Mouse (Mus musculus) limb, embryonic 14.5 days (tissue): ENCODE measurements around the gene 2010111I01Rik. TPM values are rescaled to one million over a fixed set of nuclear protein-coding genes. Genes with fewer than 3 reads are reported as not detected.

Source experiments
- ATAC-seq: fragments of 200-750 bp; cut with Nextera tagmentation; 2 replicates; pipeline ENCODE4 v1.8.0; 2017; ENCODE audit warnings: low read depth, moderate number of reproducible peaks, moderate TSS enrichment; ENCODE audit not compliant: low FRiP score
- DNase-seq: peaks from one replicate; pipeline ENCODE4 v3.0.0-alpha.2; 2015; ENCODE audit warnings: low spot score
- H3K27ac ChIP-seq: fragments of 300-500 bp; sonication (generic); replicated peaks from 2 replicates; pipeline ENCODE4 v1.5.1; 2014; ENCODE audit warnings: low read depth, mild to moderate bottlenecking, low read length, moderate library complexity, mixed read lengths
- H3K27me3 ChIP-seq: fragments of 300-500 bp; sonication (generic); 2 replicates; pipeline ENCODE4 v1.6.1; 2014; ENCODE audit warnings: low read length, mixed read lengths; ENCODE audit not compliant: control insufficient read depth, insufficient read depth
- H3K36me3 ChIP-seq: fragments of 300-500 bp; sonication (generic); 2 replicates; pipeline ENCODE4 v1.6.1; 2014; ENCODE audit warnings: mild to moderate bottlenecking, low read length, moderate library complexity, mixed read lengths; ENCODE audit not compliant: control insufficient read depth, insufficient read depth
- H3K4me1 ChIP-seq: fragments of 300-500 bp; sonication (generic); 2 replicates; pipeline ENCODE4 v1.6.1; 2014; ENCODE audit warnings: antibody characterized with exemption, low read length, mixed read lengths; ENCODE audit not compliant: control insufficient read depth, insufficient read depth
- H3K4me2 ChIP-seq: fragments of 300-500 bp; sonication (generic); replicated peaks from 2 replicates; pipeline ENCODE4 v1.6.1; 2014; ENCODE audit warnings: low read depth, mild to moderate bottlenecking, low read length, moderate library complexity; ENCODE audit not compliant: severe bottlenecking
- H3K4me3 ChIP-seq: fragments of 300-500 bp; sonication (generic); replicated peaks from 2 replicates; pipeline ENCODE4 v1.5.1; 2014; ENCODE audit warnings: low read length
- H3K9ac ChIP-seq: fragments of 300-500 bp; sonication (generic); 2 replicates; pipeline ENCODE4 v1.6.1; 2014; ENCODE audit warnings: mild to moderate bottlenecking, low read depth, low read length, moderate library complexity; ENCODE audit not compliant: severe bottlenecking
- H3K9me3 ChIP-seq: fragments of 300-500 bp; sonication (generic); 2 replicates; pipeline ENCODE4 v1.6.1; 2016; ENCODE audit warnings: low read length; ENCODE audit not compliant: control insufficient read depth
- POLR2A ChIP-seq: fragments of 200-500 bp; IDR thresholded peaks from 2 replicates; pipeline ENCODE4 v1.8.0; 2012; ENCODE audit warnings: inconsistent platforms, mild to moderate bottlenecking, moderate library complexity, borderline replicate concordance; ENCODE audit not compliant: insufficient read depth, insufficient read length; ENCODE audit errors: extremely low read depth
- whole genome bisulfite sequencing: fragments of 180-500 bp; shearing (Covaris S2); extraction: QIAGEN DNeasy Blood & Tissue Kit; methylation state at CpG from one replicate; pipeline ENCODE4 v1.1.7; 2014; 5-methylcytosine and 5-hydroxymethylcytosine counted together
- polyA plus RNA-seq, 2 experiments: library from polyadenylated mRNA; depleted of rRNA in 1 of 2; stranded (reverse) in 1 of 2; unstranded in 1 of 2; fragments of >200 nt; fragmentation: Nextera tagmentation in 1 of 2; extraction: Ambion mirVana in 1 of 2; gene quantifications; 2 replicates each; pipeline versions ENCODE4 v1.2.1 to v1.2.3; 2012 to 2014

2010111I01Rik gene
- polyA plus RNA-seq, 2 experiments: 231 to 255 TPM

DNA sequence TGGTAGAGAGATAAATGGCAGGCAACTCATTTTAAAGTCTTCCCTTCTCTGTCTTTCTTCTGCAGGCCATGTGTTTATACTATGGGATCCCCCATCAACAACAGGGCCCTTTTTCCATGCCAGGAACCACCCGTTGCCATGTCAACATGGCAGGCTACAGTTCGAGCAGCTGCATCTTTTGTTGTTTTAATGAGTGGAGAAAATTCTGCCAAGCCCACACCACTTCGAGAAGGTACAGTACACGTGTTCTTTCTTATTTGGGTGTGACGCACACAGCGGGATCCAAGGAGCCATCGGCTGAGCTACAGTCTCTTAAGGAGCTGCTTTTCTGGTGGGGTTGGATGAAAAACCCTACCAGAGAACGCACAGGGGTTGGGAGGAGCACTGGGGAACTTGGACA is 68.3 kb downstream of the 2010111I01Rik start:
- TF ChIP-seq POLR2A: no peak
- Histone ChIP-seq H3K27me3 (no peaks in the 10 kb centered on the region), H3K27ac (peak overlapping the region; percentile 70), H3K36me3 (no peaks in the 10 kb centered on the region), H3K9ac (no peak overlapping the region), H3K4me2 (no peak overlapping the region), H3K4me3 (no peak overlapping the region), H3K9me3 (no peaks in the 10 kb centered on the region), H3K4me1 (peaks cover 15% of the 10 kb centered on the region)
- ATAC-seq (0 out of 2 replicates have a peak, but pooled peaks have one; percentile 19), DNase-seq (peak; percentile 42)
- WGBS: 68% methylated on average over 8 of the region's 8 CpGs

GRCm38 (mm10) chr13:63033364-63033763 is 68.7 kb downstream of the 2010111I01Rik start:
- DNase-seq: peak; percentile 33
- WGBS: 78% methylated on average over 2 of the region's 2 CpGs
- Histone ChIP-seq H3K27ac (peak overlapping the region; percentile 70), H3K9ac (no peak overlapping the region), H3K27me3 (no peaks in the 10 kb centered on the region), H3K4me1 (peaks cover 16% of the 10 kb centered on the region), H3K4me2 (no peak overlapping the region), H3K36me3 (no peaks in the 10 kb centered on the region), H3K4me3 (no peak overlapping the region), H3K9me3 (no peaks in the 10 kb centered on the region)
- no peak for TF ChIP-seq POLR2A
- no peak for ATAC-seq

GRCm38 (mm10) chr13:63034666-63035065 is 70.0 kb downstream of the 2010111I01Rik start:
- 53% methylated on average over 4 of the region's 4 CpGs for WGBS
- Histone ChIP-seq H3K9ac (no peak overlapping the region), H3K9me3 (no peaks in the 10 kb centered on the region), H3K36me3 (no peaks in the 10 kb centered on the region), H3K4me3 (no peak overlapping the region), H3K4me2 (no peak overlapping the region), H3K4me1 (peaks cover 17% of the 10 kb centered on the region), H3K27ac (no peak overlapping the region), H3K27me3 (no peaks in the 10 kb centered on the region)
- no peak for TF ChIP-seq POLR2A
- ATAC-seq (no peak), DNase-seq (no peak)

DNA sequence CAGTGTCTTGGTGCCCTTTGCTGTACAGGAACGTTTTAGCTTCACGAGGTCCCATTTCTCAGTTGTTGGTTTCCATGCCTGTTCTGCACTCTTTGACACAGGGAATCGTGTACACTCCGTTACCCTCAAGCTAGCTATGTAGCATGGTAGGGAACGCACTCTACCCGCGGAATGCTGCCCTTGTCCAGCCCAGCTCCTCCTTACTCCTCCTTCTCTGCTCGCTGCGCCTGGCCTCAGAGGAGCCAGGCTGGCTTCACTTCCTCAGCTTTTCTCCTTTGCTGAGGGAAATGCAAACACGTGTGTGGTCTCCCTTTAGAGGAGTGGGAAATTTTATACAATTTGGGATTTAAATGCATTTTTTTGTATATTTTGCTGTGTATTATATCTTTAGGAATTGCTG is 73.2 kb downstream of the 2010111I01Rik start:
- Histone ChIP-seq H3K4me1 (peaks cover 8% of the 10 kb centered on the region; the same call in 1 of the 2 replicates), H3K27ac (peak overlapping the region; percentile 70), H3K4me3 (no peak overlapping the region), H3K36me3 (no peaks in the 10 kb centered on the region), H3K4me2 (no peak overlapping the region), H3K27me3 (no peaks in the 10 kb centered on the region), H3K9me3 (no peaks in the 10 kb centered on the region), H3K9ac (no peak overlapping the region)
- no peak for TF ChIP-seq POLR2A
- whole genome bisulfite sequencing: 51% methylated on average over 10 of the region's 10 CpGs
- DNase-seq (no peak), ATAC-seq (no peak)

- WGBS: 88% methylated on average over 2 of the region's 2 CpGs
- no peaks in the 10 kb centered on the region for H3K9me3 ChIP-seq
- H3K9ac ChIP-seq: no peak overlapping the region
- H3K27me3 ChIP-seq: no peaks in the 10 kb centered on the region
- no peaks in the 10 kb centered on the region for H3K36me3 ChIP-seq
- no peak overlapping the region for H3K4me2 ChIP-seq
- no peak overlapping the region for H3K27ac ChIP-seq
- TF ChIP-seq POLR2A: no peak
- no peak for DNase-seq
- peaks cover 8% of the 10 kb centered on the region; the same call in 1 of the 2 replicates for H3K4me1 ChIP-seq
- no peak overlapping the region for H3K4me3 ChIP-seq
- ATAC-seq: no peak
Observed at GRCm38 (mm10) chr13:63038415-63038814, 73.7 kb downstream of the 2010111I01Rik start.

- no peak for DNase-seq
- peaks cover 8% of the 10 kb centered on the region; the same call in 1 of the 2 replicates for H3K4me1 ChIP-seq
- H3K36me3 ChIP-seq: no peaks in the 10 kb centered on the region
- H3K9me3 ChIP-seq: no peaks in the 10 kb centered on the region
- no peak overlapping the region for H3K27ac ChIP-seq
- no peak overlapping the region for H3K4me3 ChIP-seq
- no peak overlapping the region for H3K4me2 ChIP-seq
- H3K9ac ChIP-seq: no peak overlapping the region
- WGBS: 57% methylated on average over 1 of the region's 1 CpGs
- no peak for ATAC-seq
- H3K27me3 ChIP-seq: no peaks in the 10 kb centered on the region
- no peak for TF ChIP-seq POLR2A
Observed at GRCm38 (mm10) chr13:63038871-63039270, 74.2 kb downstream of the 2010111I01Rik start.
